Mouse (Mus musculus) lung, embryonic 14.5 days (tissue): ENCODE measurements around the gene Tap1. TPM values are rescaled to one million over a fixed set of nuclear protein-coding genes. Genes with fewer than 3 reads are reported as not detected.

Source experiments
- ATAC-seq: fragments of 200-750 bp; cut with Nextera tagmentation; 2 replicates; pipeline ENCODE4 v1.8.0; 2017; ENCODE audit warnings: mild to moderate bottlenecking, moderate TSS enrichment, moderate library complexity; ENCODE audit not compliant: insufficient read depth
- DNase-seq: peaks from one replicate; pipeline ENCODE4 v3.0.0-alpha.2; 2015
- H3K27ac ChIP-seq: fragments of 300-500 bp; sonication (generic); 2 replicates; pipeline ENCODE4 v1.5.1; 2014; ENCODE audit warnings: low read depth, mild to moderate bottlenecking, moderate library complexity
- H3K27me3 ChIP-seq: fragments of 300-500 bp; sonication (generic); 2 replicates; pipeline ENCODE4 v1.6.1; 2014; ENCODE audit warnings: low read length, control low read depth; ENCODE audit not compliant: insufficient read depth
- H3K36me3 ChIP-seq: fragments of 300-500 bp; sonication (generic); 2 replicates; pipeline ENCODE4 v1.6.1; 2014; ENCODE audit warnings: control low read depth; ENCODE audit not compliant: insufficient read depth
- H3K4me1 ChIP-seq: fragments of 300-500 bp; sonication (generic); 2 replicates; pipeline ENCODE4 v1.6.1; 2014; ENCODE audit warnings: antibody characterized with exemption, control low read depth; ENCODE audit not compliant: insufficient read depth
- H3K4me2 ChIP-seq: fragments of 300-500 bp; sonication (generic); 2 replicates; pipeline ENCODE4 v1.6.1; 2014; ENCODE audit warnings: mild to moderate bottlenecking
- H3K4me3 ChIP-seq: fragments of 300-500 bp; sonication (generic); 2 replicates; pipeline ENCODE4 v1.5.1; 2014; ENCODE audit warnings: low read depth, low read length
- H3K9ac ChIP-seq: fragments of 300-500 bp; sonication (generic); 2 replicates; pipeline ENCODE4 v1.6.1; 2014
- H3K9me3 ChIP-seq: fragments of 300-500 bp; sonication (generic); 2 replicates; pipeline ENCODE4 v1.6.1; 2016; ENCODE audit warnings: low read depth, low read length, control low read depth
- CTCF ChIP-seq: IDR thresholded peaks from 2 replicates; pipeline ENCODE4 v1.5.1; 2016; ENCODE audit warnings: antibody characterized with exemption, low read depth
- WGBS: fragments of 180-500 bp; shearing (Covaris S2); extraction: QIAGEN DNeasy Blood & Tissue Kit; methylation state at CpG from one replicate; pipeline ENCODE4 v1.1.7; 2014; 5-methylcytosine and 5-hydroxymethylcytosine counted together
- polyA plus RNA-seq: library from polyadenylated mRNA; unstranded; fragments of >200 nt; fragmentation: Nextera tagmentation; extraction: Ambion mirVana; gene quantifications from 2 replicates; pipeline ENCODE4 v1.2.1, GENCODE M21; 2014

Gene Tap1
- polyA plus RNA-seq, 1 experiment from 2014 or later, result 4.0 TPM

GRCm38 (mm10) chr17:34244656-34245055 lies 57.3 kb downstream of the Tap1 start:
- no peak for DNase-seq
- no peak for ATAC-seq
- Histone ChIP-seq H3K4me3 (no peak overlapping the region), H3K27ac (no peak overlapping the region), H3K4me1 (no peaks in the 10 kb centered on the region), H3K4me2 (no peak overlapping the region), H3K27me3 (no peaks in the 10 kb centered on the region), H3K9me3 (no peaks in the 10 kb centered on the region; the same call in 1 of the 2 replicates), H3K9ac (no peak overlapping the region), H3K36me3 (no peaks in the 10 kb centered on the region)
- WGBS, result 63% methylated on average over 4 of the region's 4 CpGs
- TF ChIP-seq CTCF, result no peak

Other genes with a start within 250 kb of the Tap1 start
- 142 and 145 TPM in 2 replicates for gene Pfdn6, start 247.2 kb upstream of the Tap1 start, polyA plus RNA-seq
- 29.5 and 37.2 TPM in 2 replicates for gene Wdr46, start 246.9 kb upstream of the Tap1 start, polyA plus RNA-seq
- 2.3 and 2.6 TPM in 2 replicates for gene B3galt4, start 236.1 kb upstream of the Tap1 start, polyA plus RNA-seq
- gene Vps52, start 231.7 kb upstream of the Tap1 start, polyA plus RNA-seq, result 34.2 and 34.8 TPM in 2 replicates
- 2,038 and 2,085 TPM in 2 replicates for gene Rps18, start 231.6 kb upstream of the Tap1 start, polyA plus RNA-seq
- gene H2-K1, start 187.2 kb upstream of the Tap1 start, polyA plus RNA-seq, result 24.4 and 32.9 TPM in 2 replicates
- gene Ring1, start 162.9 kb upstream of the Tap1 start, polyA plus RNA-seq, result 5.6 and 6.6 TPM in 2 replicates
- 35.9 and 40.6 TPM in 2 replicates for gene H2-Ke6, start 159.5 kb upstream of the Tap1 start, polyA plus RNA-seq
- 102 and 105 TPM in 2 replicates for gene Slc39a7, start 155.9 kb upstream of the Tap1 start, polyA plus RNA-seq
- 30.3 and 35.3 TPM in 2 replicates for gene Rxrb, start 155.7 kb upstream of the Tap1 start, polyA plus RNA-seq
- 4.3 and 5.0 TPM in 2 replicates for gene Col11a2, start 148.1 kb upstream of the Tap1 start, polyA plus RNA-seq
- gene H2-Oa, start 95.2 kb upstream of the Tap1 start, polyA plus RNA-seq, result 0.26 TPM in 1 of 2 replicates, not detected in the other
- gene H2-DMa, start 68.0 kb upstream of the Tap1 start, polyA plus RNA-seq, result 9.8 and 15.5 TPM in 2 replicates
- gene Brd2, start 64.9 kb upstream of the Tap1 start, polyA plus RNA-seq, result 153 TPM in 2 replicates
- gene H2-DMb2, start 44.2 kb upstream of the Tap1 start, polyA plus RNA-seq, result 0.91 and 1.1 TPM in 2 replicates
- gene H2-DMb1, start 34.5 kb upstream of the Tap1 start, polyA plus RNA-seq, result 1.1 TPM in 2 replicates
- 3.4 and 4.5 TPM in 2 replicates for gene Psmb9, start 211 bp downstream of the Tap1 start, polyA plus RNA-seq
- 7.9 and 8.9 TPM in 2 replicates for gene Psmb8, start 10.2 kb downstream of the Tap1 start, polyA plus RNA-seq
- gene Tap2, start 16.0 kb downstream of the Tap1 start, polyA plus RNA-seq, result 3.0 and 3.7 TPM in 2 replicates
- gene H2-Ob, start 51.4 kb downstream of the Tap1 start, polyA plus RNA-seq, result not detected in 2 replicates
- gene H2-Ab1, start 70.1 kb downstream of the Tap1 start, polyA plus RNA-seq, result 2.6 and 2.8 TPM in 2 replicates
- gene H2-Aa, start 100.3 kb downstream of the Tap1 start, polyA plus RNA-seq, result 2.0 TPM in 2 replicates
- gene H2-Eb1, start 118.3 kb downstream of the Tap1 start, polyA plus RNA-seq, result 2.2 and 2.3 TPM in 2 replicates
- not detected in 2 replicates for gene H2-Eb2, start 138.1 kb downstream of the Tap1 start, polyA plus RNA-seq
- 0.07 and 0.20 TPM in 2 replicates for gene Btnl2, start 167.3 kb downstream of the Tap1 start, polyA plus RNA-seq
- gene Btnl1, start 189.6 kb downstream of the Tap1 start, polyA plus RNA-seq, result not detected in 2 replicates
- gene BC051142, start 211.3 kb downstream of the Tap1 start, polyA plus RNA-seq, result 0.54 TPM in 1 of 2 replicates, not detected in the other